Mouse (Mus musculus): ENCODE measurements around the gene Ugcg.

GRCm38 (mm10) chr4:59205758-59206340 lies 16.8 kb downstream of the Ugcg start:
- TF ChIP-seq POLR2A (IDR thresholded peaks at IDR 0.05; ENCODE audit: borderline replicate concordance, insufficient read depth, low read length) = no peak
- no peak for TF ChIP-seq CTCF (IDR thresholded peaks at IDR 0.05; ENCODE audit: borderline replicate concordance, insufficient read depth, low read depth, low read length)
